Mouse (Mus musculus): ENCODE measurements around the gene Depdc7.
A peak's percentile ranks its signal among the peaks of the same experiment; 100 is the strongest.

The Depdc7 gene

DNA sequence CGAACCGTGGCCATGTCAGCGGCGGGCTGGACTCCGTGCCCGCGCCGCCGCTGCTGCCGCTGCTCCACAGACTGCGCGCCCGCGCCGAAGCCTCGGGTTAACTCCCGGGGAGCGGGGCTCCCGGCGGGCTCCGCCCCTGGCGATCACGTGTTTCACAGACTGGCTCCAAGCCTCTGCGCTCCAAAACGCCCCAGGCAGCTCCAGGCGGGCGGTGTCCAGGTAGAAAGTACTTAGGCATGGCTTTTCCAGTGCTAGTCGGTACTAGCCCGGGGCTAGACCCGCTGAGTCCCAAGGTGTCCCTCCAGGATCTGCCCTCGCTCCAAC, at the start of gene Depdc7:
Gene Depdc7 (minus strand): TSS at position 138 of the 324 bp plus-strand sequence.
- peak; percentile 94 for DNase-seq (ENCODE audit: low spot score)

DNA sequence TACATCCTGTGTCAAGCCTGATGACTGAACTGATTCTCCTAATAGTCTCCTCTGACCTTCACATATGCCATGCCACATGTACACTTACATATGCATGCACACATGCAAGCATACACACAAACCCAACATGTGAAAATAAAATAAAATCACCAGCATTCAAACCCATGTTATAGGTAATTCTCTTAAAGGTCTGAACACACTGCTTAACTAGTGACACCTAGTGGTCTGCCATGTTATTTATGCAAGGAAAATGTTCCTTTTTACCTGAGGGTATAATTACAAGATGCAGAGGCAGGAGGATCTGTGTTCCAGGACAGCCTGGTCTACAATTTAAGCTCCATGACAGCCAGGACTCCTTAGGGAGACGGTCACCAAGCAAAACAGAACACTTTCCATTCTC, 32.1 kb upstream of the Depdc7 start:
- peak; percentile 58 for DNase-seq (ENCODE audit: low spot score)

DNA sequence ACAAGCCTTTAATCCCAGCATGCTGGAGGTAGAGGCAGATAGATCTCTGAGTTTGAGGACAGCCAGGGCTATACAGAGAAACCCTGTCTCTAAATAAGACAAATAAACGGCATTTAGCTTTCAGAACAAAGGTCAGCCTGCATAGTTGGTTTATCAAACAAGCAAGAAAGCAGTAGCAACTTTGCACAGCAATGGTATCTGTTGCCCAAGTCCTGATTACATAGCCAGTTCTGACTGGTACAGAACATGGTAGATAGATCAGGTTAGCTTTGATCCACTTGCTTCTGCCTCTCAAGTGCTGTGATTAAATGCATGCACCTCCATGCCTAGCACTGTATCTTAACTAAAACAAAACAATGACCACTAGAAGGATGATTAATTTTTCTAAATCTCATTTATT, 26.0 kb upstream of the Depdc7 start:
- no peak for DNase-seq (ENCODE audit: low spot score)

DNA sequence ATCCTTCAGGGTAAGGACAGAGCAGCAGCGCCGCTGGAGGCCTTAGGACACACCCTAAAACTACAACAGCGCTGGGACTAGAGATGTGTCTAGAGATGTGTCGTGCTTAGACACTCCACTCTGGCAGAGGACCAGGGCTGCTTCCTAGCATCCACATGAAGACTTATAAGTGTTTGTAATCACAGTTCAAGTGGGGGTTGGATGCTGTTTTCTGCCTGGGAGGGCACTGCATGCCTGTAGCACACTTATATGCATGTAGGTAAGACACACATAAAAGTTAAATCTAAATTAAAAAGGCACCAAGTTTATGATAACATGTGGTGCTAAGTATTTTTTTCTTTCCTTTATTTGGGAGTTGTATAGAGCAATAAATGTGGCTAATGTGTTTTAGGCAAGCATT, 21.3 kb upstream of the Depdc7 start:
- DNase-seq (ENCODE audit: low spot score) = no peak

DNA sequence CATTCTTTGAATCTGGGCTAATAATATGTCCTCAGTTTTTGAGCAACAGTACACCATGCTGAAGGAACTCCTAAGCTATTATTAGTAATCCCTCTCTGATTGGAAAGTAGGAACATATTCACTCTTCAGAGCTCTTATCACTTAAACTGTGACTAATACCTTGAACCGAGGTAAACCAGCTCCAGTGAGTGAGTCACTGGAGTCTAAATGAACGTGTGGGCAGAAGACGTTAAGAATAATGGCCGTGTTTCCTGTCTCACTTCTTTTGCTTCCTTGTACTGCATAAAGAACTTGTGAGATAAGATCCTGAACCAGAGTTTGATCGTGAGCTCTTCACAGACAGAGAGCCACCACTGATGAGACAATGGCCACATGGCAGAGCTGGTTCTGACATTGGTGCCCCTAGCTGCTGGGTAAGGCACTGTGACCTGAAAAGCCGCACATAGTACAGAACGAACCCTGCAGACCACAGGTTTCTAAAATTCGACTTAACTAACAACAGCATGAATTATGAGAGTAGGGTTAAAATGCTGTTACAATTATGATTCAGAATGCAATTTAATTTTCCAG, 20.5 kb upstream of the Depdc7 start:
- DNase-seq (ENCODE audit: low spot score) = no peak

DNA sequence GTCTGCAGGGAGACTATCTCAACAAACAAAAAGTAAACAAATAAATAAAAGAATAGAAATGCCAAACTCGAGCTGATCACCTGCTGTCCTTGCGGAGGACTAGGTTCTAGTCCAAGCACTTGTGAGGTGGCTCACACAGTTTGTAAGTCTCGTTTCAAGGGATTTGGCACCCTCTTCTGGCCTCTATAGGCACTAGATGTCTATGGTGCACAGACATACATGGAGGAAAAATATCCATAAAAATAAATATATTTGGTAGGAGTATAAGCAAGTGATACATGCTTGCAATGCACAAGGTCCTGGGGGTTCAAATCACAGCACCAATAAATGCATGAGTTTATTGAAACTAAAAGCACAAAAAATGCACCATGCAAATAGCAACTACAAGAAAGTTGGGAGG, 7.9 kb upstream of the Depdc7 start:
- DNase-seq (ENCODE audit: low spot score) = peak; percentile 54

DNA sequence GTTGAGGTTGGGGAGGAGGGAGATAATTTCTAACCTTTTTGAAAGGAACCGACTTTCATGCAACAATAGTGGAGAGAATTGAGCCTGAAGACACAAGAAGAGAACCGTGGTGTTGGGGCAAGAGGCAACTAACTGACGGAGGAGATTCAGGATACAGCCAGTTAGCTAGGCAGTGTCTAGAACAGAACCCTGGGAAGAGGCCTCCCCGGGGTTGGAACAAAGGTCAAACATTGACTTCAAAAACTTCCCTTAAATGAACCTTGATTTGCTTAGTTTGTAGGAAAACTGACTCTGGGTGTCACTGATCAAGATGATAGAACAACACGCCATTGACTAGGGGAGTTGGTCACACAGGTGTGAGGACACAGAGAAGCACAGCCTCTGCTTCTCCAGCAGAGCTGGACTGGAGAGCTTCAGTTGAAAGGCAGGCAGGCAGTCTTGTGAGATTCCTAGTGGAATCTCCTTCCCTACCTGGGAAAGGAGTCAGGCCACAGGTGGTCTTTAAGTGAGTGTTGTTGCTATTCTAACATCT, 6.0 kb upstream of the Depdc7 start:
- DNase-seq (ENCODE audit: low spot score) = no peak

DNA sequence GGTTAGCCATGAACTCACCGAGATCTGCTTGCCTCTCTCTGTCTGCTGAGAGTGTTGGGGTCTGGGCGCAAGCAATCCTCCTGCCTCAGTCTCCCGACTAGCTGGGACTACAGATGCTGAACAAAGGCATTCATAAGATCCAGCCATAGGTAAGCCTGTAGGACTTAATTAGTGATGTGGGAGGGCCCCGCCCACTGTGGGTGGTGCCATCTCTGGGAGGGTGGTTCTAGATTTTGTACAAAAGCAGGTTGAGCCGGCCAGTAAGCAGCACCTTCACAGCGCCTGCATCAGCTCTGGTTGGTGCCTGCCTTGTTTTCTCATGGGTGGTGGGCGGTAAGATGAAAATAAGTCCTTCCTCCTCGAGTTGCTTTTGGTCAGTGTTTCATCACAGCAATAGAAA, 3.6 kb upstream of the Depdc7 start:
- no peak for DNase-seq (ENCODE audit: low spot score)

DNA sequence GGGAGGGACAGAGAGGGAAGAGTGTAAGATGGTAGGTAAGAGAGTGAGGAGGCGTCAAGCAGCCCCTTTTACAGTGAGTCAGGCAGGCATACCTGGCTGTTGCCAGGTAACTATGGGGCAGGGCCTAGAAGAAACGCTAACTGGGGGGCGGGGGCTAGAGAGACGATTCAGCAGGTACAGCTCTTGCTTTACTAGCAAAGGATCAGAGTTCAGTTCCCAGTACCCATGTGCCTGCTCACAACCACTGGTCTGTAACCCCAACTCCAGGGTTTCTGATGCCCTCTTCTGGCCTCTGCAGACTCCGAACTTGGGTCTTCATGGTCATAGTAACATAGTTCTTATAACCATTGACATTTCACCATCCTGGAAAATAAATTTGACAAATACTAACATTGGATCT, 1.3 kb upstream of the Depdc7 start:
- DNase-seq (ENCODE audit: low spot score) = no peak

DNA sequence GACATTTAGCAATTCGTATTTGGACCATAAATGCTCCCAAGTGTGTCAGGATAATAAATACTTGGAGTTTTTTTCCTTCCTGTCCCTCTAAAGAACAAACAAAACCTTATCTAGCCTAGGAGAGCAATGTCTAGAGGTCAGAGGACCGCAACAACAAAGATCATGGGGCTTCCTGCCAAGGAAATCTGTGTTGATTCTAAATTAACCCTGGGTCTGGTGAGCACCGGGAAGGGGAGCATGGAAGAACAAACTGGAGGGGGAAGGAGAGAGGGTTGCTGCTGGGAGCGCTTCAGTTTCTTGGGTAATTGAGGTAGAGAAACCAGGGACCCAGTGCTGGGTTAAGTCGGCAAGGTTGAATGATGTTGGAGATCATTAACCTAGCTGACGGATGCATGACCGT, 482 bp upstream of the Depdc7 start:
- no peak for DNase-seq (ENCODE audit: low spot score)

DNA sequence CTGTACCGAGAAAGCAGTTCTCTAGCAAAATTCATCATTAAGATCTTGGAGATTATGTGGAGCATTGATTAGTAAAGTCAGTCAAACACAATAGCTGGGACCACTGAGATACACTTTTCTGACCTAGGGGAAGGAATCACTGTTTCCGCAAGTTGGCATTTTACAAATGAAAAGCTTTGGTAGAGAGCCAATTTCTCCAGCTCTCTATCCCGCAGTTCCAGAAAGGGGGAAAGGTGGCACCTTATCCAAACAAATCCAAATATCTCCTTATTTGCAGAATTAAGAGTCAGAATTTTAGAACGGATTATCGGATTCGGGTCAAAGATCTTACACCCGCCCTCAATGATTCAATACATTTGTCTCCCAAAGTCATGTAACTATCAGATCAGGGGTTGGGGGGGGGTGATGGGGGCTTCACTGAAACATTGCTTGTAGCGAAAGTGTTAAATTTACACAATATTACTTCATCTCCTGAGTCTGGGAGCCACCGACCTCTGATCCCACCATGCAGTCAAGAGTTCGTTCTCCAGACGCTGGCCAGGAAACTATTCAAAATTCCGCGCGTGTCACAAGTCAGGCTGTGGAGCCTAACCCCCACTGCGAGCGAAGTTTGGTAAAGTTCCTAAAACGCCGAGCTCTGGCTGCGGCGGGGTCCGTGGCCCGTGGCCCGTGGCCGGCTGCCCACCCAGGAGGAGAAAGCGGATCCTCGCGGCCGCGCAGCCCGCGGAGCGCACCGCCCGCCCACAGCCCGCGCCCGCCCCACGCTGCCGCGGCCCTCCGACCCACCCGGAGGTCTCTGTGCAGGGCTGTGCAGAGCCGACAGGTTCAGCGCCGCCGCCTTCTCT, 560 bp downstream of the Depdc7 start:
- DNase-seq (ENCODE audit: low spot score) = no peak

DNA sequence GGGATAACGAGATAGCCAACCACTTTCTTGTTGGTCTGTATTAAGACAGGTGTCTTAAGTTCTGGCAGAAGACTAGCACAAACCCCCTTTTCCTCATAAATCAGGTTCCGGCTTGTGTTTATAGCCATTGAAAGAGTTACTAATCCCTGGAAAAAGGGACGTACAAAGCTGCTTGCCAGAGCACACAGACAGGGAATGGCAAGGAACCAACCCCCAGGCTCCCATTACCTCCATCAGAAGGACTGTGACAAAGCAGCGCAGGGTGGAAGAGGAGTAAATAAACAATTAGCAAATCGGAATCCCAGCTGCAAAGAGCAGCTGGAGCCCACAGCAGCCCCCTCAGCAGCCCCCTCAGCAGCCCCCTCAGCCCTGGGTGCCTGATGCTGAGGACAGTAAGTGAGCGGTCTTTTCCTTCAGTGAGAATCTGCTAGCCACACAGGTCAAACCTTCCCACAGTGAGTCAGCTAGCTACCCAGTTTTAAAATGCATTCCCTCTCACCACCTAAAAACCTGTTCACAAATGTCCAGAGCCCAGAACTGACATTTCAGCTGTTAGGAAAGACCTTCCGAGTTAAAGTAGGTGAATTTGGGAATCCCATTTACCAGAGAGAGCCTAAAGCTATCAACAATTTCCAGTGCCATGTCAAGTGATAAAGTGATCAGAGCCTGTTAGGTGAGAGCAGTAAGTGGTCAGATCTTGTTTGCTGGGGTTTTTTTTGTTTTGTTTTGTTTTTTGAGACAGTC, 1.5 kb downstream of the Depdc7 start:
- DNase-seq (ENCODE audit: low spot score) = no peak

DNA sequence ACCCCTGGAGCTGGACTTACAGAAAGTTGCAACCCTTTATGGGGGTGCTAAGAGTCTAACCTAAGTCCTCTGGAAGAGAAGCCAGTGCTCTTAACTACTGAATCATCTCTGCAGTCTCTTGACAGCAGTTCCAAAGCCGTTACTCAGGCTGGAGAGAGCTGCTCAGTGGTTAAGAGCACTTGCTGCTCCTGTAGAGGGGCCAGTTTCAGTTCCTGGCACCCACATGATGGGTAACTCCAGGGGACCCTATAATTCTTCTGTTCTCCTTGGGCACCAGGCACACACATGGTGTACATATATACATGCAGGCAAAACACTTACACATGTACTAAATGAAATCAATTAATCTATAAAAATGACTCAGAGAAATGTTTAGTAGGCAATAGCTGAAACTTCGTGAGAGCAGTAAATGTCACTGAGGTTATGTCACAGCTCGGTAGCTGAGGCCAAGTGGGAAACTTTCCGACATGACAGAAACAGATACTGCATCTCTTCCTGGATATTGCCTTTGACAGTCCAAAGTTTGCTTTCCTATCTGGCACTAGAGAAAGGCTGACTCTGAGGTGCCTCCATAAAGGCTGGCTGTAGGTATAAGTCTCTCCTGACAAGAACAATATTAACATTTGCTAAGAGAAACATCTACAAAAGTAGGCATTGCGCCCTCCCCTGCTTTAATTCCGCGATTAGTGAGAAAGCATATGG, 2.3 kb downstream of the Depdc7 start:
- DNase-seq (ENCODE audit: low spot score) = no peak

DNA sequence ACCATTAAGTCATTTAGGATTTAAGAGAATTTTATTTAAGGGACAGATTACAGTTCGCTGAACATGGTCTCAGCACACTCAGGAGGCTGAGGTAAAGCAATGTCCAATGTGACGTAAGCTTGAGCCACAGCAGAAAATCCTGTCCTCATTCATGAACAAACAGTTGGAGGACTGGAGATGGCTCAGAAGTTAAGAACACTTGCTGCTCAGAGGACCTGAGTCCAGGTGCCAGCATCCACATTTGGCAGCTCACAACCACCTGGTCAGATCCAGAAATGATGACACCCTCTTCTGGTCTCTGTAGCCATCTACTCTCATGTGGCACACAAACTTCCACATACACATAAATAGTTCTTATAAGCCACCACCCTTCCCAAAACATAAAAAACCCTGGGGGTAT, 3.0 kb downstream of the Depdc7 start:
- DNase-seq (ENCODE audit: low spot score) = no peak

DNA sequence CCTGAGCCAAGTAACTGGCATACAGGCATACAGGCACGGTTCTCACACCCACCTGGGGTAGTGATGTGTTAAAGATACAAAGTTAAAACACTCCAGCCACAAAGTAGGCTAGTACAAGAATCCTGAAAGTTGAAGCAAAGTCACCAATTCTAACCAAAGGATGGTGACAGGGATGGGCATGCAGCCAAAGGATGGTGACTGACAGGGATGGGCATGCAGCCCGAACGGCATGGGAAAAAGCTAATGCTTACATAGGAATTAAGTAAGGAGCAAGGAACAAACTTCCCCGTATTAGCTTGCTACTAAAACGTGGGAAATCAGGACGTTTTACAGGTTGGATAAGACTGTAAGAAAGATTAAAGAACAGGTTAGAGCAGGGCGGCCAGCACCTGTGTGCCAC, 6.4 kb downstream of the Depdc7 start:
- no peak for DNase-seq (ENCODE audit: low spot score)

DNA sequence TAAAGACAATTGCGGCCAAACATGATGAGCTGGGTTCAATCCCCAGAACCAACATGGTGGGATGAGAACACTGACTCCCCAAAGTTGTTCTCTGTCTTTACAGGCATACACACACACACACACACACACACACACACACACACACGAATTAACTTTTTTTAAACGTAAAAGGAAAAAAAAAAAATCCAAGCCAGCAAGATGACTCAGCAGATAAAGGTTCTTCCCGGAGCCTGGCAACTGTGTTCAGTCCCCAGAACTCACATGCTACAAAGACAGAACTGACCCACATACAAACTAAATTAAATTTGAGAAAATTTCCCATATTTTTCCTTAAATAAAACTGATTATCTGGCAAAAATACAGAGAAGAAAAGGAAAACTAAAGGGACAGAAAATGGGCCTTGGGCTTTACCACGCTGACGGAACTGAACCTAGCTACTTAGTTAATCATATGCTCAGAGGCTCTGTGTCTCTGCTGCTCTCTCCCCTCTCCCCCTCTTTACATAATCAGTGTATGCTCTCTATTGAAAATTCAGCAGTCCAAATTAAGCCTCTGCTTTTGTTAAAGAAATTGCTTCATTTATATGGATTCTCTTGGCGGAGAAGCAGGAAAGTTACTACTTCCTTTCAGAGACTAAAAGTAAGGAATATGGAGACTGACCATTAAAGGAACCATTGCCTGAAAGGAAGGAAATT, 10.0 kb downstream of the Depdc7 start:
- DNase-seq (ENCODE audit: low spot score) = no peak

DNA sequence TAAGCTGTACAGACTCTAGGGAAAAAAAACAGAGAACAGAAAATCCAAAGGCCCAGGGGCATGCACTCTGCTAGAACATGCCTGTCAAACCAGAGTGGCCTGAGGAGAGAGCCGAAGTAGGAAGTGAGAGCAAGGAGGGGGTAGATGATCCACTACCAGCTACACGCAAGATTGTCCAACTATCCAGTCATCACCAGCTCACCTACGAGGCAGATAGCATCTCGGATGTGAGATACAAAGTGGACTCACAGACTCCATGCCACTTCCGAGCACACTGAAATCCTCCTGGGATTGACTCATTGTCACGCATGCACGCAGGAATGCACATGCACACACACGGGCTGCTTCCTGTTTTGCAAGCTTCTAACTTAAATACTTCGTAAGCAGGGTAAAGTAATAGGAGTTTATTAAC, 10.6 kb downstream of the Depdc7 start:
- DNase-seq (ENCODE audit: low spot score) = no peak

DNA sequence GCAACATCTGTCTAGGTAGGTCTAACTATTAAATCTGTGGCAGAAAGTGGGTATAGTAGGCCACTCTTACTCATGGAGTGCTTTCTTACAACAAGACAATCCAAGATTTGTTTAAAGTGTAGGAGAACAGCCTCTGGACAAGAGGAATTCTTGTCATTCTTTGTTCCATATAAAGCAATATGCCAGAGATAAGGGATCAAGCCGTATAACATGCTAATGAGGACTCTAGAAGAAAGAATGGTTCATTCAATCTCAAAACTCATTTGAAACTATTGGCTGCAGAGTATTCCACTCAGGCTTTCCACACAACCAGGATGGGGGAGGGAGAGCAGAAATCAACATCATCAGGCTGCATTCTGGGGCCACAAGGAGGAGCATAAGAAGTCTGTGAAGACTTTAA, 15.3 kb downstream of the Depdc7 start:
- DNase-seq (ENCODE audit: low spot score) = no peak

DNA sequence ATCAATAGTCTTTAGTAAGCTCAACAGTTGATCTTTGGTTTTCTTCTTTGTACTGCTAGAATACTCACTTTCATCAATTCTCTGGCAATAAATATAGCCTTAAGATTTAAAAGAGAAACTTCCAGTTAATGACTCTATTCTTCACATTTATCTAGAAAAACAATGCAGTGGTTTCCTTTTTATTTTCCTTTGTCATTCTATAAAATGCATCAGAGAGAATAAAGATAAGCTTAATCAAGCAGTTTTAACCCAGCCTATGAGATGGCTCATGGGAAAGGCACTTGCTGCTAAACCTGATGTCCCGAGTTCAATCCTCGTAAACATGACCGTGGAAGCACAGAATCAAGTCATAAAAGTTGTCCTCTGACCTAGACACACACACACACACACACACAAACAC, 20.7 kb downstream of the Depdc7 start:
- no peak for DNase-seq (ENCODE audit: low spot score)

DNA sequence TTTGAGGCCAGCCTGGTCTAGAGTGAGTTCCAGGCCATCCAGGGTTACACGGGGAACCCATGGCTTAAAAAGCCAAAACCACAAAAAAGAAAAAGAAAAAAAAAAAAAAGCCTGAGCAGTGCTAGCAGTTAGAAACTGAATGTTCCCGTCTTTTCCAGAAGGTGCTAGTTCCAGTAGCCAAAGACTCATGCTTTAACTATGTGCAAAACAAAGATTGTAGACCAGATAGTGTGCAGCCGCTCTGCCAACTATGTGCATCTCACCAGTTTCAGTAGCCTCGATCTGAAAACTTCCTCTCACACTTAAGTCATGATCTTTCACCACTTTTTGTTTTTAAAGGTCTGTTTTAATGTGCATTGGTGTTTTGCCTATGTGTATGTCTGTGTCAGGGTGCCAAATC, 24.9 kb downstream of the Depdc7 start:
- DNase-seq (ENCODE audit: low spot score) = no peak

DNA sequence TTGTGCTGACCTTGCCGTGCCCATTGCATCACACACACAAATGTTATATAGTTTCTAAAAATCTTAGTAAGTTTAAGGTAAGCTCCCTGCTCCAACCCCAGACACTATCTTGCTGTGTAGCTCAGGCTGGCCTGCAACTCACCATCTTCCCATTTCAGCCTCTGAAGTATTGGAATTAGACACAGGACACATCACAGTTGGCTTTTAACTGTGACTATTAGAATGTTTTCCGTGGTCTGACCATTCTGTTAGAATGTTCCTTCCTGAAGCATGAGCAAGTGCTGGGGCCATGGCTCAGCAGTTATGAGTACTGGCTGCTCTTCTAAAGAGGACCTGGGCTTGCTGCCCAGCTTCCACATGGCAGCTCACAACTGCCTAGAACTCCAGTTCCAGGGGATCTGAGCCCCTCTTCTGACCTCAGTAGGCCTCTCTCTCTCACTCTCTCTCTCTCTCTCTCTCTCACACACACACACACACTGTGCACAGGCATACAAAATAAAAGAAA, 25.4 kb downstream of the Depdc7 start:
- no peak for DNase-seq (ENCODE audit: low spot score)

DNA sequence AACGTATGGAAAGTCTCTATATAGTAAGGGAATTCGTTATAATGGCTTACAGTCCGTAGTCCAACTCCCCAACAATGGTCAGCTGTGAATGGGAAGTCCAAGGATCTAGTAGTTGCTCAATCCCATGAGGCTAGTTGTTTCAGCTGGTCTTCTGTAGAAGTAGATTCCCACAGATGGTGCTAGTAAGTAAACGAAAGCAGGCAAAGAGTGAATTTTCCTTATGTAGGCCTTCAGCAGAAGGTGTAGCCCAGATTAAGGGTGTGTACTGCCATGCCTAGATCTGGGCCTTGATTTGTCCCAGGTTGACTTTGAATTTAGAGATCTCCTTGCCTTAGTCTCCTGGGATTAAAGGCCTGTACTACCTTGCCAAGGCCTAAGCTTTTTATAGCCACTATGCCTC, 26.4 kb downstream of the Depdc7 start, which contains the start of gene Pin1rt1:
Gene Pin1rt1 (minus strand): TSS at position 101 of the 400 bp plus-strand sequence.
- DNase-seq (ENCODE audit: low spot score) = no peak
